ENCODE assay signal across 8 mouse cellular contexts in genomic region chr7:73585114-73586032, GRCm38 (mm10). TPM values are rescaled to one million over a fixed set of nuclear protein-coding genes. Genes with fewer than 3 reads are reported as not detected.
A peak's percentile ranks its signal among the peaks of the same experiment; 100 is the strongest.
DNase-seq lines count a peak whose midpoint lies in the region; ATAC-seq lines count a peak whose summit lies in the region.

No protein-coding gene starts in this region.

- 71% methylated on average over 22 of the region's 22 CpGs for WGBS in liver, embryonic 12.5 days (ENCODE audit: insufficient replicate concordance)
- 78% methylated on average over 22 of the region's 22 CpGs for WGBS in embryonic facial prominence, embryonic 11.5 days
- 78% methylated on average over 21 of the region's 22 CpGs for WGBS in hindbrain, embryonic 14.5 days
- WGBS in midbrain, embryonic 15.5 days: 82% methylated on average over 22 of the region's 22 CpGs

- no peak overlapping the region for H3K4me2 ChIP-seq in liver, embryonic 12.5 days
- H3K4me2 ChIP-seq in embryonic facial prominence, embryonic 11.5 days (ENCODE audit: low read depth, low read length): no peak overlapping the region
- H3K4me2 ChIP-seq in hindbrain, embryonic 14.5 days (replicated peaks): no peak overlapping the region
- H3K4me2 ChIP-seq in midbrain, embryonic 15.5 days: no peak overlapping the region

- 0 out of 2 replicates have a peak overlapping the region, but pooled peaks have one; percentile 3 for H3K27ac ChIP-seq in liver, embryonic 12.5 days
- 0 out of 2 replicates have a peak overlapping the region, but pooled peaks have one; percentile 10 for H3K27ac ChIP-seq in embryonic facial prominence, embryonic 11.5 days (replicated peaks; ENCODE audit: low read depth, low read length)
- H3K27ac ChIP-seq in hindbrain, embryonic 14.5 days: peak overlapping the region; percentile 76
- H3K27ac ChIP-seq in midbrain, embryonic 15.5 days: peak overlapping the region; percentile 70

- H3K9me3 ChIP-seq in liver, embryonic 12.5 days (replicated peaks): no peaks in the 10 kb centered on the region
- H3K9me3 ChIP-seq in embryonic facial prominence, embryonic 11.5 days (replicated peaks; ENCODE audit: control insufficient read depth, low read length): no peaks in the 10 kb centered on the region
- no peaks in the 10 kb centered on the region for H3K9me3 ChIP-seq in hindbrain, embryonic 14.5 days (ENCODE audit: control insufficient read depth, low read length)
- H3K9me3 ChIP-seq in midbrain, embryonic 15.5 days: no peaks in the 10 kb centered on the region

- H3K27me3 ChIP-seq in liver, embryonic 12.5 days (replicated peaks): no peaks in the 10 kb centered on the region
- H3K27me3 ChIP-seq in embryonic facial prominence, embryonic 11.5 days (ENCODE audit: control insufficient read depth, insufficient read depth, low read length): no peaks in the 10 kb centered on the region
- H3K27me3 ChIP-seq in hindbrain, embryonic 14.5 days (ENCODE audit: control insufficient read depth, insufficient read depth, low read length): no peaks in the 10 kb centered on the region
- no peaks in the 10 kb centered on the region for H3K27me3 ChIP-seq in midbrain, embryonic 15.5 days (replicated peaks)

- no peak for ATAC-seq in liver, embryonic 12.5 days
- no peak for ATAC-seq in embryonic facial prominence, embryonic 11.5 days (replicated peaks; ENCODE audit: insufficient number of reproducible peaks, low FRiP score, low TSS enrichment, low read depth)
- no peak for ATAC-seq in hindbrain, embryonic 14.5 days (ENCODE audit: low FRiP score)
- no peak for ATAC-seq in midbrain, embryonic 15.5 days (replicated peaks)
- ATAC-seq in megakaryocyte progenitor cell, adult 5-6 weeks (replicated peaks; ENCODE audit: poor library complexity): no peak

- no peak overlapping the region for H3K4me3 ChIP-seq in liver, embryonic 12.5 days
- no peak overlapping the region for H3K4me3 ChIP-seq in embryonic facial prominence, embryonic 11.5 days (ENCODE audit: low read depth, low read length)
- H3K4me3 ChIP-seq in hindbrain, embryonic 14.5 days (replicated peaks; ENCODE audit: low read length): no peak overlapping the region
- no peak overlapping the region for H3K4me3 ChIP-seq in midbrain, embryonic 15.5 days

- DNase-seq in liver: no peak
- DNase-seq in embryonic facial prominence, embryonic 11.5 days (ENCODE audit: low spot score): no peak
- DNase-seq in hindbrain, embryonic 14.5 days (ENCODE audit: low spot score): no peak
- DNase-seq in embryo, embryonic 10 days (ENCODE audit: low spot score): no peak
- DNase-seq in left cerebral cortex, adult 8-10 months (ENCODE audit: low spot score in 2 of 2): no peak

- no peak overlapping the region for H3K9ac ChIP-seq in liver, embryonic 12.5 days
- H3K9ac ChIP-seq in embryonic facial prominence, embryonic 11.5 days (replicated peaks; ENCODE audit: low read length): no peak overlapping the region
- H3K9ac ChIP-seq in hindbrain, embryonic 14.5 days: no peak overlapping the region
- no peak overlapping the region for H3K9ac ChIP-seq in midbrain, embryonic 15.5 days

- H3K36me3 ChIP-seq in liver, embryonic 12.5 days: no peaks in the 10 kb centered on the region
- H3K36me3 ChIP-seq in embryonic facial prominence, embryonic 11.5 days (replicated peaks; ENCODE audit: control insufficient read depth, insufficient read depth, low read depth, low read length): no peaks in the 10 kb centered on the region
- no peaks in the 10 kb centered on the region for H3K36me3 ChIP-seq in hindbrain, embryonic 14.5 days (replicated peaks; ENCODE audit: control insufficient read depth, insufficient read depth)
- H3K36me3 ChIP-seq in midbrain, embryonic 15.5 days (replicated peaks): no peaks in the 10 kb centered on the region

- peaks cover 53% of the 10 kb centered on the region for H3K4me1 ChIP-seq in liver, embryonic 12.5 days
- peaks cover 3% of the 10 kb centered on the region for H3K4me1 ChIP-seq in embryonic facial prominence, embryonic 11.5 days (ENCODE audit: control insufficient read depth, insufficient read depth, low read length)
- peaks cover 19% of the 10 kb centered on the region for H3K4me1 ChIP-seq in hindbrain, embryonic 14.5 days (replicated peaks; ENCODE audit: control insufficient read depth, insufficient read depth, low read length)
- peaks cover 19% of the 10 kb centered on the region for H3K4me1 ChIP-seq in midbrain, embryonic 15.5 days

RNA-seq across cellular contexts. Expression of gene Chd2, which starts 43.7 kb away (rescaled TPM):
- polyA plus RNA-seq in liver, embryonic 12.5 days (2016; fragmentation: Nextera tagmentation; extraction: Ambion mirVana): 26.2 and 28.9 TPM in 2 replicates
- 46.6 and 47.8 TPM in 2 replicates for polyA plus RNA-seq in embryonic facial prominence, embryonic 11.5 days (2014; fragmentation: Nextera tagmentation; extraction: Ambion mirVana)
- polyA plus RNA-seq in hindbrain, embryonic 14.5 days (2014; fragmentation: Nextera tagmentation; extraction: Ambion mirVana): 35.6 and 42.3 TPM in 2 replicates
- 48.6 and 52.4 TPM in 2 replicates for polyA plus RNA-seq in midbrain, embryonic 15.5 days (2015; fragmentation: Nextera tagmentation; extraction: Ambion mirVana)
- 10 to 100 TPM; 45.2 to 57.4 (median 48.6) TPM for total RNA-seq in left cerebral cortex, adult 8-10 months (2022)
- 46.8 and 54.3 TPM in 2 replicates for total RNA-seq in megakaryocyte progenitor cell, adult 5-6 weeks (2015)
- 82.2 and 117 TPM in 2 replicates for total RNA-seq in megakaryocyte progenitor cell, adult 5-6 weeks (2017)

Comparison
In these comparisons a context has a peak if more than half of its experiments do, and no peak if none do; other contexts are left out.
1. H3K27ac ChIP-seq: peak in every context shown above with its lines; median percentile 76 in hindbrain, embryonic 14.5 days; 70 in midbrain, embryonic 15.5 days; 10 in embryonic facial prominence, embryonic 11.5 days; 3 in liver, embryonic 12.5 days.